Mouse (Mus musculus): ENCODE data around the gene Glipr2.
A peak's percentile ranks its signal among the peaks of the same experiment; 100 is the strongest.

Glipr2 gene

GRCm38 (mm10) chr4:44004623-44005409 is 47.6 kb downstream of the Glipr2 start:
- no peak for DNase-seq (ENCODE audit: low read depth, low spot score)

- DNase-seq (ENCODE audit: low read depth, low spot score), result no peak
These were observed 53.0 kb downstream of the Glipr2 start for GRCm38 (mm10) chr4:44010176-44010575.

DNA sequence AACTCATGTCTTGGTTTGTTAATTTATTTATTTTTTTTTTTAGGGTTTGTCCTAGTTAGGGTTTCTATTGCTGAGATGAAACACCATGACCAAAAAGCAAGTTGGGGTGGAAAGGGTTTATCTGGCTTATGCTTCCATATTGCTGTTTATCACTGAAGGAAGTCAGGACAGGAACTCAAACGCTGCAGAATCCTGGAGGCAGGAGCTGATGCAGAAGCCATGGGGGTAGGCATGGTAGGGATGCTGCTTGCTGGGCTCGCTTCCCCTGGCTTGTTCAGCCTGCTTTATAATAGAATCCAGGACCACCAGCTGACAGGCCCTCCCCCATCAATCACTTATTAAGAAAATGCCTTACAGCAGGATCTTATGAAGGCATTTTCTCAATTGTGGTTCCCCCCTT is 53.7 kb downstream of the Glipr2 start:
- no peak for DNase-seq (ENCODE audit: low read depth, low spot score)

GRCm38 (mm10) chr4:44011799-44012198 is 54.6 kb downstream of the Glipr2 start:
- DNase-seq (ENCODE audit: low read depth, low spot score), result no peak

DNA sequence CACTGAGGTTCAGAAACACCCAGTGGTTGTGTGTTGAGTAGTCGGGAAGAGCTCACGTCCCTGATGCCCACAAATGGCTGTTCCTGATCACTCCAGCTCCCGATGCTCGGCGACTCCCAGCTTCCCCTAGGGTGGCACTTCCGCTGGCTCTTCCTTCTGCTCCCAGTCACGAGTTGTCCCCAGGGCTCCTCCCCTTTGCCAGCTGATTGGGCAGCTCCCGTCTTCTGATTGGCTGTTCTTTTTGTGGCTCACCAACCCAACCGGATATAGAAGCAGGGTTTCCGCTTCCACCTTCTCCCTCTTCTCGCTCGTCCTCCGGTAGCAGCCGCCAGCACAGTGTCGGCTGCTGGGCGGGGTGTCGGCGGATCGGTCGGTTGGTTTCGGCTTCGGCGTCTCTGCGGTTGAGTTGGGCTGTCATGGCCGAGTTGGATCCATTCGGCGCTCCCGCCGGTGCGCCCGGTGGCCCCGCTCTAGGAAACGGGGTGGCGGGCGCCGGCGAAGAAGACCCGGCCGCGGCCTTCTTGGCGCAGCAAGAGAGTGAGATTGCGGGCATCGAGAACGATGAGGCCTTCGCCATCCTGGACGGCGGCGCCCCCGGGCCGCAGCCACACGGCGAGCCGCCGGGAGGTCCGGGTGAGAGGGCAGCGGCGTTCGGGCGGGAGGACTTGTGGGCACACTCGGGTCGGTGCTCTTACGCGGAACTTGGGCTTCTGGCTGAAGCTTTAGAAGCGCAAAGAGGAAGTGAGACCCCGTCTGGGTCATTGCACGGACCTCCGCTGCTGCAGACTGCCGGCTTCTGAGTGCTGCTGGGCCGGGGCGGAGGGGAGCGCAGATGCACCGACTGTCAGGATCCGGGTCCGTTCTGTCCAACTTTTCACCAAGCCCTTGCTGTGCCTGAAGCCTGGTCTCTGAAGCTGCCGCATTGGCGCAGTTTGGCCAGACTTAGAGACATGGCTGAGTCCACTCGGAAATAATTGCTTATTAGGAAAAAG is 55.5 kb downstream of the Glipr2 start:
- peak; percentile 98 for DNase-seq (ENCODE audit: low read depth, low spot score)

DNA sequence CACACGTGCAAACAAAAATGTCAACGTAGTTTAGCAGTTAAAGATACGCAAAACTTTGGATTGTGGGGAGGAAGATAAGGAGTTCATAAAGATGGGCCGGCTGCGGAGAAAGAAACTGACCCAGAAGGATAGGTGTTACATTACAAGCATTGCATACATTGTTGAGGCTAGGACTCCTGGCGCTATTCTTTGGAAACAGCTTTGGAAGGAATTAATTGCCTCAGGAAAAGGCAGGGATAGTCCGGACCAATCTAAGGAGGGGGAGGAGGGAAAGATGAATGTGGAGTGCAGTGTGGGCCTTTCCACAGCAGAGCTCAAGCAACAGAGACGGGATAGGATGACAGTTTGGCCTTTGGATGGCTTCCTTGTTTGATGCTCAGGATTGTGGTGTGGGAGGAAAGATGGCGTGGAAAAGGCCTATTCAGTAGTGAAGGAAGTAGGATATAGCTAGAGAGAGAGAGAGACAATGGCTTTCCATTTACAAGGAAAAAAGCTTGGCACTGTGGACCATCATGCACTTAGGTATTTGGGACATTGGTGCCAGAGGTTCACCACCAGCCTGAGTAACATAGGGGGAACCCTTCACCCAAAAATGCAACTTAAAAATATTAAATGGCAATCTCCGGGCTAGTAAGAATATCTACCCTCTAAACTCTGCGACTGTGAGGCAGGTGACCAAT is 56.3 kb downstream of the Glipr2 start:
- DNase-seq (ENCODE audit: low read depth, low spot score), result no peak

GRCm38 (mm10) chr4:44016071-44016470 is 58.9 kb downstream of the Glipr2 start:
- no peak for DNase-seq (ENCODE audit: low read depth, low spot score)

- DNase-seq (ENCODE audit: low read depth, low spot score), result no peak
These were observed 59.6 kb downstream of the Glipr2 start for GRCm38 (mm10) chr4:44016791-44017190.

DNA sequence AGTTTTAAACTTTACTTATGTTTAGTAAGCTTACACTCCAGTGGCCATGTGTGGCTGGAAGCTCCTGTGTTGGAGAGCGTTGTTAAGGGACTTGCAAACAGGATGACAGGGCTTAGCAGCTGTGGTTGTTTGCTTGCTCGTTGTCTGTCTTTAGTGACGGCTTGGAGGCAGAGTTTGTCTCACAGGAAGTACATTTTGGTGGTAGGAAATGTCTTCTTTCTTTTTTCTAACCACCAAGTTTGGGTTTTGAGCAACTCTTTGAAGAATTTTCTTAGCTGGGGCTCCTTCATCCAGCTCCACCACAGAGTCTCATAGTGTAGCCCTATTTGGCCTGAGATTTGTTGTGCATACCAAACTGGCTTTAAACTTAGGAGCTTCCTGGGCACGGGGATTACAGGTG is 65.1 kb downstream of the Glipr2 start:
- no peak for DNase-seq (ENCODE audit: low read depth, low spot score)

DNA sequence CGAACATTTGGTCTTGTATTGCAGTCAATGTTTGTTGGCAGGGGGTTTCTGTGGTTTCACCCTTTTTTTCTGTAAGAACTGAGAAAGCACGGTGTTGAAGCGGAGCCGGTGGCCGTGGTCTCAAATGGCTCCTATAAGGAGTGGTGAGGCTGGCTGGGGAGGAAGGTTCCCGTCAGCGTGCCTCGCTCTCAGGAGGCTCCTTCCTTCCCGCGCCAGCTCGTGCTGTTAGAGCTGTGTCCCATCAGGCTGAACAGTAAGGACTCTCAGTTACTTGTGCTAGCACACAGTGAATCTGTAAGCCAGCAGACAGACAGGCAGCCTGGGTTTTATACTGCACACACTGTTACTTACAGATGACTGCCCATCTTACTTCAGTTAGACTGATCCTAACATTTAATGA is 65.6 kb downstream of the Glipr2 start:
- no peak for DNase-seq (ENCODE audit: low read depth, low spot score)

GRCm38 (mm10) chr4:44023681-44024080 is 66.5 kb downstream of the Glipr2 start:
- DNase-seq (ENCODE audit: low read depth, low spot score), result no peak

DNA sequence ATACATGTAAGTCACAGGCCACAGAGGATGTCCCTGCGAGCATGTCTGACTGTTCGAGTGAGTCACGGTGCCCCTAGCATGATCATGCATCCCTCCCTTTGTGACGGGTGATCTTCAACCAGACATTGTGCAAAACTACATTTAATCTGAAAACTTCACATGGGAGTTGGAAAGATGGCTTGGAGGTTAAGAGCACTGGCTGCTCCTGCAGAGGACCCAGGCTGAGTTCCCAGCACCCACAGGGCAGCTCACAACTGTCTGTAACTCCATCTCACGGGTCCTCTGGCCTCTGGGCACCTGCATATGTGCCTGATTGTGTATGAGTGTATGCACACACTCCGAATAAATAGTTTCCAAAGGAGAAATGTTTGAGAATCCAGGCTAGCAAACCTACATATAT is 67.0 kb downstream of the Glipr2 start:
- no peak for DNase-seq (ENCODE audit: low read depth, low spot score)

GRCm38 (mm10) chr4:44025570-44025969 is 68.4 kb downstream of the Glipr2 start:
- no peak for DNase-seq (ENCODE audit: low read depth, low spot score)

All from telencephalon, adult 2 months (tissue).